Mouse (Mus musculus): ENCODE data around the gene Megf6. TPM values are rescaled to one million over a fixed set of nuclear protein-coding genes. Genes with fewer than 3 reads are reported as not detected.

Megf6 gene
- polyA plus RNA-seq, 1 experiment from 2014 or later: 5.0 TPM

GRCm38 (mm10) chr4:154214075-154214474 is 43.5 kb downstream of the Megf6 start:
- H3K4me3 ChIP-seq (ENCODE audit: low read depth, low read length): no peak overlapping the region
- no peak for ATAC-seq (ENCODE audit: low read depth)
- 14% methylated on average over 5 of the region's 5 CpGs for WGBS
- no peaks in the 10 kb centered on the region for H3K36me3 ChIP-seq (ENCODE audit: control insufficient read depth, insufficient read depth, low read length)
- no peak overlapping the region for H3K27ac ChIP-seq (ENCODE audit: low read depth, low read length)
- H3K4me1 ChIP-seq (ENCODE audit: control insufficient read depth, insufficient read depth, low read length): no peaks in the 10 kb centered on the region
- no peaks in the 10 kb centered on the region for H3K9me3 ChIP-seq (ENCODE audit: control insufficient read depth, low read length)
- H3K4me2 ChIP-seq (ENCODE audit: low read depth, low read length): no peak overlapping the region
- no peaks in the 10 kb centered on the region for H3K27me3 ChIP-seq (ENCODE audit: control insufficient read depth, insufficient read depth, low read length)
- no peak overlapping the region for H3K9ac ChIP-seq (replicated peaks; ENCODE audit: low read depth, low read length)

- Histone ChIP-seq H3K4me2 (ENCODE audit: low read depth, low read length) (no peak overlapping the region), H3K4me3 (ENCODE audit: low read depth, low read length) (no peak overlapping the region), H3K36me3 (ENCODE audit: control insufficient read depth, insufficient read depth, low read length) (no peaks in the 10 kb centered on the region), H3K4me1 (ENCODE audit: control insufficient read depth, insufficient read depth, low read length) (no peaks in the 10 kb centered on the region), H3K27me3 (ENCODE audit: control insufficient read depth, insufficient read depth, low read length) (no peaks in the 10 kb centered on the region), H3K27ac (ENCODE audit: low read depth, low read length) (no peak overlapping the region), H3K9ac (replicated peaks; ENCODE audit: low read depth, low read length) (no peak overlapping the region), H3K9me3 (ENCODE audit: control insufficient read depth, low read length) (no peaks in the 10 kb centered on the region)
- no peak for ATAC-seq (ENCODE audit: low read depth)
- WGBS: 81% methylated on average over 7 of the region's 7 CpGs
These were observed 47.3 kb downstream of the Megf6 start for GRCm38 (mm10) chr4:154217711-154218350.

DNA sequence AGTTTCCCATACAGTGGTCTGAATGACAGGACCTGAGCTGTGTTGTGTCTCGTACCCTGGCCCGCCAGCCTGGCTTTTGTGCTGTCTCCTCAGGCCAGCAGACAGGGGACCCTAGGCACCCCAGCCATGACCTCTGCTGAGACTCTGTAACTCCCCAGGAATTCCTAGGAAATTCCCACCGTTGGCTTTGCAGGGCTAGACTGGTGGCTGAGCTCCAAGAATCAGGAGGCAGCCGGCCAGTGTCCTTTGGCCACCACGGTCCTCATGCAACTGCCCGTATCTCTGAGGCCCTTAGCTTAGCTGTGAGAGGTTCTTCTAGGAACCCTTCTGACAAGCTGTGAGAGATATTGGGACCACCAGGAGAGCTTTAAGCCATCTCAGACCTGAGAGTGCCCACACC is 52.2 kb downstream of the Megf6 start:
- Histone ChIP-seq H3K27me3 (ENCODE audit: control insufficient read depth, insufficient read depth, low read length) (no peaks in the 10 kb centered on the region), H3K4me1 (ENCODE audit: control insufficient read depth, insufficient read depth, low read length) (no peaks in the 10 kb centered on the region), H3K4me2 (ENCODE audit: low read depth, low read length) (no peak overlapping the region), H3K9ac (replicated peaks; ENCODE audit: low read depth, low read length) (no peak overlapping the region), H3K36me3 (ENCODE audit: control insufficient read depth, insufficient read depth, low read length) (no peaks in the 10 kb centered on the region), H3K9me3 (ENCODE audit: control insufficient read depth, low read length) (no peaks in the 10 kb centered on the region), H3K27ac (ENCODE audit: low read depth, low read length) (no peak overlapping the region), H3K4me3 (ENCODE audit: low read depth, low read length) (no peak overlapping the region)
- ATAC-seq (ENCODE audit: low read depth): no peak
- 75% methylated on average over 6 of the region's 6 CpGs for WGBS

DNA sequence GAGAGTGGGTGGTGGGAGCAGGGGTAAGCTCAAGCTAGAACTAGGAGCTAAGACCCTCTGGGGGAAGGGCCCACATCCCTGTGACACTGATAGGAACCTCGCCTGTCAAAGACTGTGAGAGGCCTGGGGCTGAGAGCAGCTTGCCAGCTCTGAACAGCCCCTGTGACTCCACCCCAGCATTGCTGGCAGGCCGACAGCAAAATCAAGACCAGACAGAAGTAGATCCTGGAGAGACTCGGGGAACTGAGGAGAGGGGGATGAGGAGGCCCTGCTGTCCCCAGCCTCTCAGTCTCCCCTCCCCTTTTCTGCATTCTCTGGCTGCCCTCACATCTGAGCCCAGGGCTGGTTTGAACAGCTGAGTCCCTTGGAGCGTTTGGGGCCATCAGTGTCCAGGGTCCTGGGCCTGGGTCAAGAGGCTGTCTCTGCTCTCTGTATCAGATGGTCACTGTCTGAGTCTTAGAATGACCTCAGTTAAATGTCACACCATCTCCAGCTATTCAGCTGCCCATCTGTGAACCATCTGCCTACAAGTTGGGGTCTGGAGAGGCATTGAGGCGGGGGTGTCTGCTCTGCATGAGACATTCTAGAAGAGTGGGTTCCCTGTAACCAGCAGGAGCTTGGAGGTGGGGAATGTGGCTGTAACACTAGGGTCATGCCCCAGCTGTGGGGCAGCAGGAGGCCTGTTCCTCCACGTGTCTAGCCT is 53.9 kb downstream of the Megf6 start:
- Histone ChIP-seq H3K36me3 (ENCODE audit: control insufficient read depth, insufficient read depth, low read length) (no peaks in the 10 kb centered on the region), H3K27me3 (ENCODE audit: control insufficient read depth, insufficient read depth, low read length) (no peaks in the 10 kb centered on the region), H3K4me3 (ENCODE audit: low read depth, low read length) (no peak overlapping the region), H3K9me3 (ENCODE audit: control insufficient read depth, low read length) (no peaks in the 10 kb centered on the region), H3K9ac (replicated peaks; ENCODE audit: low read depth, low read length) (no peak overlapping the region), H3K4me1 (ENCODE audit: control insufficient read depth, insufficient read depth, low read length) (no peaks in the 10 kb centered on the region), H3K27ac (ENCODE audit: low read depth, low read length) (no peak overlapping the region), H3K4me2 (ENCODE audit: low read depth, low read length) (no peak overlapping the region)
- WGBS: 25% methylated on average over 6 of the region's 6 CpGs
- ATAC-seq (ENCODE audit: low read depth): 0 out of 2 replicates have a peak, but pooled peaks have one; percentile 38

- Histone ChIP-seq H3K4me3 (ENCODE audit: low read depth, low read length) (no peak overlapping the region), H3K27ac (ENCODE audit: low read depth, low read length) (no peak overlapping the region), H3K4me1 (ENCODE audit: control insufficient read depth, insufficient read depth, low read length) (no peaks in the 10 kb centered on the region), H3K9ac (replicated peaks; ENCODE audit: low read depth, low read length) (no peak overlapping the region), H3K4me2 (ENCODE audit: low read depth, low read length) (no peak overlapping the region), H3K9me3 (ENCODE audit: control insufficient read depth, low read length) (no peaks in the 10 kb centered on the region), H3K27me3 (ENCODE audit: control insufficient read depth, insufficient read depth, low read length) (no peaks in the 10 kb centered on the region), H3K36me3 (ENCODE audit: control insufficient read depth, insufficient read depth, low read length) (no peaks in the 10 kb centered on the region)
- no peak for ATAC-seq (ENCODE audit: low read depth)
- WGBS: 32% methylated on average over 9 of the region's 9 CpGs
These were observed 54.4 kb downstream of the Megf6 start for GRCm38 (mm10) chr4:154224970-154225309.

DNA sequence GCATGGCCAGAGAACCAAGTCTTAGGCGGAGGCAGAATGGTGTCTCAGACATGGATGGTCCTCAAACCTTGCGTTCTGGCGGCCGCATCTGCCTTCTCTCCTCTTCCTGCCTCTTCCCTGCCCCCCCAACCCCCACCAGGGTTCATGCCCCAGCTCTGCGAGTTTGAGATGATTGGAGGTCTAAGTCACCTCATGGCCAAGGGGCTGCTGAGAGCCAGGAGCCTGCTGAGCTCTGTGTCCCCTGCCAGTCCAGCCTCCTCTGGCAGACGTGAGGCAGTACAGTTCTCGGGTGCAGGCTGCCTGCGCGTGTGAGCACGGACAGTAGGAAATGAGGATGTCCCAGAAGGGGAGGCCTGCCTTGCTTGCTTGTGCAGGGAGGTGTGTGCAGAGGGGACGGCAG is 56.1 kb downstream of the Megf6 start:
- no peaks in the 10 kb centered on the region for H3K27me3 ChIP-seq (ENCODE audit: control insufficient read depth, insufficient read depth, low read length)
- H3K4me2 ChIP-seq (ENCODE audit: low read depth, low read length): no peak overlapping the region
- H3K4me1 ChIP-seq (ENCODE audit: control insufficient read depth, insufficient read depth, low read length): no peaks in the 10 kb centered on the region
- H3K4me3 ChIP-seq (ENCODE audit: low read depth, low read length): no peak overlapping the region
- H3K36me3 ChIP-seq (ENCODE audit: control insufficient read depth, insufficient read depth, low read length): no peaks in the 10 kb centered on the region
- no peaks in the 10 kb centered on the region for H3K9me3 ChIP-seq (ENCODE audit: control insufficient read depth, low read length)
- WGBS: 80% methylated on average over 11 of the region's 11 CpGs
- H3K27ac ChIP-seq (ENCODE audit: low read depth, low read length): no peak overlapping the region
- ATAC-seq (ENCODE audit: low read depth): no peak
- no peak overlapping the region for H3K9ac ChIP-seq (replicated peaks; ENCODE audit: low read depth, low read length)

GRCm38 (mm10) chr4:154228336-154228735 is 57.8 kb downstream of the Megf6 start:
- no peak overlapping the region for H3K27ac ChIP-seq (ENCODE audit: low read depth, low read length)
- no peak for ATAC-seq (ENCODE audit: low read depth)
- 72% methylated on average over 11 of the region's 11 CpGs for WGBS

GRCm38 (mm10) chr4:154229569-154229968 is 59.0 kb downstream of the Megf6 start:
- Histone ChIP-seq H3K4me1 (ENCODE audit: control insufficient read depth, insufficient read depth, low read length) (no peaks in the 10 kb centered on the region), H3K4me2 (ENCODE audit: low read depth, low read length) (no peak overlapping the region), H3K4me3 (ENCODE audit: low read depth, low read length) (no peak overlapping the region), H3K9me3 (ENCODE audit: control insufficient read depth, low read length) (no peaks in the 10 kb centered on the region), H3K27ac (ENCODE audit: low read depth, low read length) (no peak overlapping the region), H3K36me3 (ENCODE audit: control insufficient read depth, insufficient read depth, low read length) (no peaks in the 10 kb centered on the region), H3K27me3 (ENCODE audit: control insufficient read depth, insufficient read depth, low read length) (no peaks in the 10 kb centered on the region), H3K9ac (replicated peaks; ENCODE audit: low read depth, low read length) (no peak overlapping the region)
- no peak for ATAC-seq (ENCODE audit: low read depth)
- 95% methylated on average over 9 of the region's 9 CpGs for WGBS

More at GRCm38 (mm10) chr4:154228336-154228735, 57.8 kb downstream of the Megf6 start:
- H3K9ac ChIP-seq (replicated peaks; ENCODE audit: low read depth, low read length): no peak overlapping the region
- H3K27me3 ChIP-seq (ENCODE audit: control insufficient read depth, insufficient read depth, low read length): no peaks in the 10 kb centered on the region
- H3K36me3 ChIP-seq (ENCODE audit: control insufficient read depth, insufficient read depth, low read length): no peaks in the 10 kb centered on the region
- H3K4me3 ChIP-seq (ENCODE audit: low read depth, low read length): no peak overlapping the region
- H3K4me1 ChIP-seq (ENCODE audit: control insufficient read depth, insufficient read depth, low read length): no peaks in the 10 kb centered on the region
- H3K9me3 ChIP-seq (ENCODE audit: control insufficient read depth, low read length): no peaks in the 10 kb centered on the region
- no peak overlapping the region for H3K4me2 ChIP-seq (ENCODE audit: low read depth, low read length)

GRCm38 (mm10) chr4:154231380-154231779 is 60.9 kb downstream of the Megf6 start:
- Histone ChIP-seq H3K4me2 (ENCODE audit: low read depth, low read length) (no peak overlapping the region), H3K9me3 (ENCODE audit: control insufficient read depth, low read length) (no peaks in the 10 kb centered on the region), H3K9ac (replicated peaks; ENCODE audit: low read depth, low read length) (no peak overlapping the region), H3K4me1 (ENCODE audit: control insufficient read depth, insufficient read depth, low read length) (no peaks in the 10 kb centered on the region), H3K27ac (ENCODE audit: low read depth, low read length) (no peak overlapping the region), H3K36me3 (ENCODE audit: control insufficient read depth, insufficient read depth, low read length) (no peaks in the 10 kb centered on the region), H3K27me3 (ENCODE audit: control insufficient read depth, insufficient read depth, low read length) (no peaks in the 10 kb centered on the region), H3K4me3 (ENCODE audit: low read depth, low read length) (no peak overlapping the region)
- WGBS: 78% methylated on average over 7 of the region's 7 CpGs
- no peak for ATAC-seq (ENCODE audit: low read depth)

All from neural tube, embryonic 14.5 days (tissue).